Mouse (Mus musculus) adrenal gland, postnatal 10 days (tissue): ENCODE measurements around the gene E2f1. TPM values are rescaled to one million over a fixed set of nuclear protein-coding genes. Genes with fewer than 3 reads are reported as not detected.
A peak's percentile ranks its signal among the peaks of the same experiment; 100 is the strongest.

Experiments
- DNase-seq: peaks from one replicate; pipeline ENCODE4 v3.0.0; 2021; ENCODE audit warnings: mixed read lengths
- long read RNA-seq, 2 experiments: library from polyadenylated mRNA; stranded (forward); transcript quantifications; one replicate each; pipeline ENCODE4 v2.0.0; 2021
- total RNA-seq, 2 experiments: library from RNA; stranded (reverse); gene quantifications; 2 replicates each; pipeline ENCODE4 v1.2.3; 2021

Gene E2f1
- total RNA-seq = 10 to 100 TPM; 12.8 to 14.1 TPM
- long read RNA-seq, experiment 1, transcript E2f1-202 (7 exons, 2,732 nt) = major isoform, 34 of 55 reads
- long read RNA-seq, experiment 1, transcript E2f1-201 (7 exons, 2,755 nt) = minor isoform, 11 of 55 reads
- long read RNA-seq, experiment 1, partial matches to known transcripts = 7 of 55 reads
- long read RNA-seq, experiment 1, other reads (novel, unspliced or antisense) = 3 of 55 reads
- long read RNA-seq, experiment 2, transcript E2f1-201 (7 exons, 2,755 nt) = minor isoform, 5 of 39 reads
- long read RNA-seq, experiment 2, transcript E2f1-202 (7 exons, 2,732 nt) = major isoform, 26 of 39 reads
- long read RNA-seq, experiment 2, partial matches to known transcripts = 4 of 39 reads
- long read RNA-seq, experiment 2, other reads (novel, unspliced or antisense) = 4 of 39 reads

- peak; percentile 99 for DNase-seq
Measured at GRCm38 (mm10) chr2:154569836-154570286, at the start of gene E2f1. TSS of gene E2f1 (minus strand) at chr2:154569892.

GRCm38 (mm10) chr2:154617061-154617460 is 47.4 kb upstream of the E2f1 start:
- no peak for DNase-seq

GRCm38 (mm10) chr2:154615674-154616073 is 46.0 kb upstream of the E2f1 start:
- no peak for DNase-seq

- DNase-seq = no peak
Measured at GRCm38 (mm10) chr2:154614841-154615576, 45.3 kb upstream of the E2f1 start.

- peak; percentile 94 for DNase-seq
Measured at GRCm38 (mm10) chr2:154613118-154614115, 43.7 kb upstream of the E2f1 start, which contains the start of the genes Zfp341 and 4930519P11Rik. TSS of gene Zfp341 (plus strand) at chr2:154613297. TSS of gene 4930519P11Rik (minus strand) at chr2:154613437.

- no peak for DNase-seq
Measured at GRCm38 (mm10) chr2:154609050-154609767, 39.5 kb upstream of the E2f1 start.

- DNase-seq = no peak
Measured at GRCm38 (mm10) chr2:154606965-154607364, 37.3 kb upstream of the E2f1 start.

- no peak for DNase-seq
Measured at GRCm38 (mm10) chr2:154604156-154604555, 34.5 kb upstream of the E2f1 start.

- DNase-seq = peak; percentile 99
Measured at GRCm38 (mm10) chr2:154603638-154604153, 34.0 kb upstream of the E2f1 start, which contains the start of gene Pxmp4. TSS of gene Pxmp4 (minus strand) at chr2:154603708.

GRCm38 (mm10) chr2:154603007-154603637 is 33.4 kb upstream of the E2f1 start:
- no peak for DNase-seq

GRCm38 (mm10) chr2:154601324-154601723 is 31.6 kb upstream of the E2f1 start:
- DNase-seq = no peak

GRCm38 (mm10) chr2:154600586-154600985 is 30.9 kb upstream of the E2f1 start:
- DNase-seq = no peak

GRCm38 (mm10) chr2:154597399-154597798 is 27.7 kb upstream of the E2f1 start:
- DNase-seq = no peak

- peak; percentile 67 for DNase-seq
Measured at GRCm38 (mm10) chr2:154595775-154596174, 26.1 kb upstream of the E2f1 start.

GRCm38 (mm10) chr2:154593025-154593424 is 23.3 kb upstream of the E2f1 start:
- DNase-seq = no peak

- DNase-seq = no peak
Measured at GRCm38 (mm10) chr2:154591239-154591638, 21.5 kb upstream of the E2f1 start.

GRCm38 (mm10) chr2:154589051-154589450 is 19.4 kb upstream of the E2f1 start:
- DNase-seq = no peak

GRCm38 (mm10) chr2:154586405-154586804 is 16.7 kb upstream of the E2f1 start:
- peak; percentile 62 for DNase-seq

GRCm38 (mm10) chr2:154584931-154585601 is 15.4 kb upstream of the E2f1 start:
- DNase-seq = no peak
